Mouse (Mus musculus) stomach, postnatal 0 days (tissue): ENCODE data around the gene Cipc. TPM values are rescaled to one million over a fixed set of nuclear protein-coding genes. Genes with fewer than 3 reads are reported as not detected.

Source experiments
- ATAC-seq: fragments of 200-750 bp; cut with Nextera tagmentation; 2 replicates; pipeline ENCODE4 v1.8.0; 2017; ENCODE audit not compliant: low FRiP score, low TSS enrichment
- DNase-seq: peaks from one replicate; pipeline ENCODE4 v3.0.0-alpha.2; 2016; ENCODE audit warnings: low spot score
- H3K27ac ChIP-seq: fragments of 300-500 bp; sonication (generic); replicated peaks from 2 replicates; pipeline ENCODE4 v1.5.1; 2014; ENCODE audit warnings: mild to moderate bottlenecking, control low read depth
- H3K27me3 ChIP-seq: fragments of 300-500 bp; sonication (generic); 2 replicates; pipeline ENCODE4 v1.6.1; 2014; ENCODE audit warnings: low read length; ENCODE audit not compliant: control insufficient read depth, insufficient read depth
- H3K36me3 ChIP-seq: fragments of 300-500 bp; sonication (generic); 2 replicates; pipeline ENCODE4 v1.6.1; 2014; ENCODE audit warnings: low read length, mixed read lengths; ENCODE audit not compliant: control insufficient read depth, insufficient read depth
- H3K4me1 ChIP-seq: fragments of 300-500 bp; sonication (generic); replicated peaks from 2 replicates; pipeline ENCODE4 v1.6.1; 2014; ENCODE audit warnings: antibody characterized with exemption; ENCODE audit not compliant: control insufficient read depth, insufficient read depth
- H3K4me2 ChIP-seq: fragments of 300-500 bp; sonication (generic); replicated peaks from 2 replicates; pipeline ENCODE4 v1.6.1; 2014; ENCODE audit warnings: low read depth, mild to moderate bottlenecking, control low read depth, moderate library complexity
- H3K4me3 ChIP-seq: fragments of 300-500 bp; sonication (generic); 2 replicates; pipeline ENCODE4 v1.5.1; 2014; ENCODE audit warnings: low read depth, low read length, control low read depth
- H3K9ac ChIP-seq: fragments of 300-500 bp; sonication (generic); 2 replicates; pipeline ENCODE4 v1.6.1; 2014; ENCODE audit warnings: mild to moderate bottlenecking, low read length, control low read depth, mixed read lengths
- H3K9me3 ChIP-seq: fragments of 300-500 bp; sonication (generic); 2 replicates; pipeline ENCODE4 v1.6.1; 2016; ENCODE audit warnings: low read length; ENCODE audit not compliant: control insufficient read depth
- CTCF ChIP-seq: IDR thresholded peaks from 2 replicates; pipeline ENCODE4 v1.5.1; 2016; ENCODE audit warnings: antibody characterized with exemption, low read depth, mild to moderate bottlenecking, moderate library complexity
- EP300 ChIP-seq: optimal IDR thresholded peaks from 2 replicates; pipeline ENCODE3; 2016; ENCODE audit warnings: antibody characterized with exemption
- WGBS: fragments of 180-500 bp; shearing (Covaris S2); extraction: QIAGEN DNeasy Blood & Tissue Kit; methylation state at CpG from one replicate; pipeline ENCODE4 v1.1.7; 2014; 5-methylcytosine and 5-hydroxymethylcytosine counted together
- polyA plus RNA-seq: library from polyadenylated mRNA; unstranded; fragments of >200 nt; fragmentation: Nextera tagmentation; extraction: Ambion mirVana; gene quantifications from 2 replicates; pipeline ENCODE4 v1.2.1, GENCODE M21; 2015

Gene Cipc
- polyA plus RNA-seq, 1 experiment from 2014 or later, result 10.1 TPM

DNA sequence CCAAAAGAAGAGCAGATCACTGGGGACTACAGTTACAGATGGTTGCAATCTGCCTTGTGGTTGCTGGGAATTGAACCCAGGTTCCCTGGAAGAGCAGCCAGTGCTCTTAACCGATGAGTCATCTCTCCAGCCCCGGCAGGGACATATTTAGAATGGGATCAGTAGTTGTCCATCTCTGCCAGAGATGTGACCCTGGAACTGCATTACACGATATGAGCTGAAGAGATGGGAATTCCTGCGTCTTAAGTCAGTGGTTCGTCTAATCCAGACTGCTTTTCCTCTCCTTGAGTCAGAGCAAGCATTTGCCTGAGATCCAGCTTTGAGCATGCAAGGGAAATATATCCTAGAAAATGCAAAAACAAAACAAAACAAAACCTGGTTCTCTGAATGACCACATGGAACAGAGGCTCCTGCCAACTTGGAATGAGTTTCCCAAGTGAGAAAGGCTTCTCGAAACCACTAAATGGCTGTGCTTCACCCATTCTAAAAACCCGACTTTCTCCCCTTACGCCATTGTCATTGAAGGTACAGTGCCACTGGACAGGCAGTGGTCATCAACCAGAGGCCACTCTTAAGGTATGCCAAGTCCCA lies 11.1 kb upstream of the Cipc start:
- WGBS, result 55% methylated on average over 8 of the region's 8 CpGs

DNA sequence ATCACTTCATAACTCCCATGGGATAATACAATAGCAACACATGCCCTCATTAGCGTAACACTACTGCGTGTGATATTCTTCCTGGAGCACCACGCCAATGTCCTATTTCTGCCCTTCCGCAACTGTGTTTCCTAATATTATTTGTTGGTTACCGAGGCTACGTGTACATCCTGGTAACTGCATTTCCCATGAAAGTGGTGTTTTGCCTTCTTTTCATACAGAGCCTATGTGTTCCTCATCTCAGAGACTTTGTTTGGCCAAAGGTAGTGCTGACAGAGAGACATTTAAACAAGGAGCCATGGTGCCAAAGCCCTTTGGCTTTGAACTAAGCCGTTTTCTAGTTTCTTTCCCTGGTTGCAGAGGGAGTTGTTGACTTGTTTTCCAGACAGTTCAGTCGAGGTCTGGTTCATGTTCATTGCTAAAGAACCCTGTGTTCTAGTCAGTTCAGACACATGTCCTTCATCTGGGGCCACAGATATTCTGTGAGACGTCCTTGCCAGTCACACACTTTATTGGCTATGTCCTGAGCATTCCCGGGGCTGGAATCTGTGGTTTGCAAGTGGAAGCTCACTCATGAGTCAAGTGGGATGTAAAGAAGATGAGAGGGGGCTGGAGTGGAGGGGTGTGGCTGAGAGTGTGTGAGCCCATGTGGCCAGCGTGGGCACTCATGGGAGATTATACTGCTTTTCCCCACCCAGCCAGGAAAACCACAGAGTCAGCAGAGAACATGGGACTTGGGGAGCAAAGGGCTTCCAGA lies 10.1 kb upstream of the Cipc start:
- DNase-seq, result no peak
- no peak overlapping the region for H3K4me3 ChIP-seq
- no peak overlapping the region for H3K27ac ChIP-seq
- TF ChIP-seq EP300 (no peak), CTCF (no peak)
- no peak overlapping the region for H3K9ac ChIP-seq
- H3K27me3 ChIP-seq, result no peaks in the 10 kb centered on the region
- H3K4me1 ChIP-seq, result peaks cover 2% of the 10 kb centered on the region; the same call in 1 of the 2 replicates
- no peaks in the 10 kb centered on the region for H3K36me3 ChIP-seq
- no peak for ATAC-seq
- H3K4me2 ChIP-seq, result no peak overlapping the region
- no peaks in the 10 kb centered on the region for H3K9me3 ChIP-seq
- WGBS, result 75% methylated on average over 11 of the region's 11 CpGs

More for the DNA sequence above, 11.1 kb upstream of the Cipc start:
- Histone ChIP-seq H3K9me3 (no peaks in the 10 kb centered on the region), H3K36me3 (no peaks in the 10 kb centered on the region), H3K9ac (no peak overlapping the region), H3K4me3 (no peak overlapping the region), H3K4me2 (no peak overlapping the region), H3K4me1 (peaks cover 2% of the 10 kb centered on the region; the same call in 1 of the 2 replicates), H3K27ac (no peak overlapping the region), H3K27me3 (no peaks in the 10 kb centered on the region)
- TF ChIP-seq EP300, result no peak
- TF ChIP-seq CTCF, result no peak
- DNase-seq, result no peak
- ATAC-seq, result no peak

DNA sequence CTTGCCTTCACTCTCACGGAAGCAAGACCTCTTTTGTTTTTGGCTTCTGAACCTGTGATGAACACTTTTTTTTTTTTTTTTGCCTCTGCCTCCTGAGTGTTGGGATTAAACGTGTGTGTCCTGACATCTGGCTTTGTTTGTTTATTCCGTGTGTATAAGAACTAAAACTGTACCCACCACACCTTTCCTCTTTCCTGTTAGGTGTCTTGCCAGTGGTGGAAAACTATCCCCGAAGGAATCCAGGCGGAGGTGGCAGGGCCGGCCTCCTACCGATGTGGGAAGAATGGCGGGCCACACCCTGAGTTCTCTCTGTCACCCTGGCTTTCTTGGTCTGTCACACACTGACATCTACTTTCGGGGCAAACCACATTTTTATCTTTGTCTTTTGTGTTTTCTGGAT lies 8.3 kb upstream of the Cipc start:
- no peak for ATAC-seq
- Histone ChIP-seq H3K9me3 (no peaks in the 10 kb centered on the region), H3K9ac (no peak overlapping the region), H3K36me3 (no peaks in the 10 kb centered on the region), H3K27ac (no peak overlapping the region), H3K27me3 (no peaks in the 10 kb centered on the region), H3K4me1 (no peaks in the 10 kb centered on the region), H3K4me3 (no peak overlapping the region), H3K4me2 (no peak overlapping the region)
- TF ChIP-seq EP300 (no peak), CTCF (no peak)
- no peak for DNase-seq
- WGBS, result 49% methylated on average over 9 of the region's 9 CpGs

GRCm38 (mm10) chr12:86941173-86941572 lies 5.7 kb upstream of the Cipc start:
- 56% methylated on average over 11 of the region's 11 CpGs for WGBS
- no peaks in the 10 kb centered on the region for H3K9me3 ChIP-seq
- ATAC-seq (no peak), DNase-seq (no peak)
- no peak overlapping the region for H3K9ac ChIP-seq
- TF ChIP-seq EP300, result no peak
- TF ChIP-seq CTCF, result 0 out of 2 replicates have a peak, but pooled peaks have one; percentile 3
- H3K4me3 ChIP-seq, result no peak overlapping the region
- no peaks in the 10 kb centered on the region for H3K27me3 ChIP-seq
- H3K4me2 ChIP-seq, result no peak overlapping the region
- no peak overlapping the region for H3K27ac ChIP-seq
- no peaks in the 10 kb centered on the region for H3K4me1 ChIP-seq
- no peaks in the 10 kb centered on the region for H3K36me3 ChIP-seq

DNA sequence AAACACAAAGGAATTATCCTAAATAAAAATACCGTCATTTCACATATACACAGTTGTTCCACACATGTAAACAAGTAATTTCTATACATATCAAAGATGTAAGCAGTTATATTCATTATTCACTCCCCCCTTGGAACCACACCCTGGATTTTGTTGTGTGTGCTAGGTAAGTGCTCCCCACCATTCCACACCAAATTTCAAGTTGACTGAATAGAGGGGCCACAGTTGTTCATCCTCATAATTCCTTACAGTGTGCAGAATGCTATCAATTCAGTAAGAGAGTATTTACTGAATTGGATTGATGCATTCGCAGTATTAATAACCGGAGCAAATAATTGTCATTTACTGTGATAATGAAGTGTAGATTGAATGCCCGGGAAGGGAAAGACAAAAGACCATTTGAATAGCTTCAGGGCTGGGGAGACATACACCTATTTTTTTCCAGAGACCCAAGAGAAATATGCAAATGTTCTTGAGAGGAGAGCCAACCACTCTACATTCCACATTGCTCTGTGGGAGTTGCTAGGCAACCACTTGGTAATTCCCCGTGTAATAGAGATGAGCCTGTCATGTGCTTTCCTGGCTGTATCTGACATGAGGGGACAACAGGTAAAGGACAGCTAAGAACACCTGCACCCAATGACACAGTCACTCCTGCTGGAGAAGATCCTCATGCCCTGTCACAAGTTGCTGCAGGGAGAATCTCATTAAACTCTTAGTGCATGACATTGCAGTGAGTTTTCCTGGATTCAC lies 4.9 kb upstream of the Cipc start:
- 56% methylated on average over 5 of the region's 5 CpGs for WGBS
- H3K9ac ChIP-seq, result no peak overlapping the region
- H3K36me3 ChIP-seq, result no peaks in the 10 kb centered on the region
- ATAC-seq (no peak), DNase-seq (no peak)
- H3K4me3 ChIP-seq, result no peak overlapping the region
- H3K27me3 ChIP-seq, result no peaks in the 10 kb centered on the region
- no peak overlapping the region for H3K4me2 ChIP-seq
- no peaks in the 10 kb centered on the region for H3K4me1 ChIP-seq
- no peak for TF ChIP-seq CTCF
- TF ChIP-seq EP300, result no peak
- H3K9me3 ChIP-seq, result no peaks in the 10 kb centered on the region
- H3K27ac ChIP-seq, result no peak overlapping the region

- WGBS, result 85% methylated on average over 8 of the region's 8 CpGs
- Histone ChIP-seq H3K9ac (no peak overlapping the region), H3K9me3 (no peaks in the 10 kb centered on the region), H3K36me3 (no peaks in the 10 kb centered on the region), H3K4me3 (no peak overlapping the region), H3K4me2 (no peak overlapping the region), H3K4me1 (0 out of 2 replicates have a peak, but pooled peaks cover 5% of the 10 kb centered on the region), H3K27ac (no peak overlapping the region), H3K27me3 (no peaks in the 10 kb centered on the region)
- DNase-seq (no peak), ATAC-seq (no peak)
- no peak for TF ChIP-seq CTCF
- TF ChIP-seq EP300, result no peak
Measured at GRCm38 (mm10) chr12:86943421-86943820, 3.4 kb upstream of the Cipc start.
